Mouse (Mus musculus): ENCODE measurements around the gene Manbal.

Manbal gene

DNA sequence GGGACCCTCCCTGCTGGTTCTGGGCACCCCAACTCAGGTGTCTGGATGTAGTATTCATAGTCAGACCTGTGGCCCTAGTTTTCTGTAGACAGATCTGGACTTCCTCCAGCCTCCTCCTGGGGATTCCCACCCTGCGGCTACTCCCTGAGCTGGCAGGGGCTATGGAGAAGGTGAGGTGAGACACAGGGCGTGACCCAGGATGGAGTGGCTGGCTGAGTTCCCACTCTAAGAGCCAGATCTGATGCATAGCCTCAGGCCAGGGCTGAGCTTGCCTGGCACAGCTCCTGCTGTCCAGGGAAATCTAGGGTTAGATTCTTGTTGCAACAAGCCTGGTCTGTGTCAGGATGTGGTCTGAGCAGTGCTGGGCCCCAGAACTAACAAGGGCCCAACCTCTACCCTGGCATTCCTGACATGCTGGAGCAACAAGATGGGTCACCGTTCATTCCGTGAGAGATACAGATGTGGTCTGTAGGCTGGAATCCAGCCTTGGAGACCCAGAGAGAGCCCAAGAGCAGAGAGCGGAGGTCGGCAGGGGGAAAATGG, 43.8 kb downstream of the Manbal start:
- no peak for DNase-seq (ENCODE audit: low spot score in 2 of 2)

DNA sequence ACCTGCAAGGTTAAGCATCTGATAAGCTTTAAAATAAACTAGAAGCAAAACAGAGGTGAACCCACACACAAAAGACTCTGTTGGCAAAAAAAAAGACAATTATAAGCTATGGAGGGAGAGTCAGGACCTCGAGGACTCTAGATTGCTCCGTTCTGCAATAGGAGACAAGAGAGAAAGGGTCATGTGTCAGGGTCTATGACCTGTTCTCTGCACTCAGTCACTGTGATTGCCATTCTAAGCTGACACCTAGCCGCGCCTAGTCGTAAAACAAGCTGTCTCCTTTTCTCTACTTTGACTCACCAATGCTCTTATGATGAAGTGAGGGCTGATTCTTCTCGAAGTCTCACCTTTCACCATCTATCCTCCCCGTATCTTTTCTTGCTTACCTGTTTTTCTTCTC, 45.1 kb downstream of the Manbal start:
- DNase-seq (ENCODE audit: low spot score in 2 of 2): no peak

DNA sequence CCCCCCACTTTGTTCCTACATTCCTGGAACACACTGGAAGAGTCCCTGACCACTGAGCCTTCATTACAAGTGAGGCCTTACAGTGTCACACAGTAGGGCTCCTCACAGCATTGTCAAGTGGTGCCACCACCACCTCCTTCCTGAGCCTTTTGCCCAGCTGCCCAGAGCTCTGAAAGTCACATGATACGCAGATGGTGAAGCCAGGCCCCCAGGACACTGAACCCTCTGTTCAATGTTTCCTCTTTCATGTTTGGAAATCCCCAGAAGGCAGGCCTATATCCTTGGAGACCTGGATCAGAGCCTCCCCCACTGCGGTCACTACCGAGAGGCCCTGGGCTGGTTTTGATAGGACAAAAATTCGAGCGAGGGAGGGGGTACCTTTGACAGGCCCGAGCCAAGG, 49.8 kb downstream of the Manbal start:
- no peak for DNase-seq (ENCODE audit: low spot score in 2 of 2)

DNA sequence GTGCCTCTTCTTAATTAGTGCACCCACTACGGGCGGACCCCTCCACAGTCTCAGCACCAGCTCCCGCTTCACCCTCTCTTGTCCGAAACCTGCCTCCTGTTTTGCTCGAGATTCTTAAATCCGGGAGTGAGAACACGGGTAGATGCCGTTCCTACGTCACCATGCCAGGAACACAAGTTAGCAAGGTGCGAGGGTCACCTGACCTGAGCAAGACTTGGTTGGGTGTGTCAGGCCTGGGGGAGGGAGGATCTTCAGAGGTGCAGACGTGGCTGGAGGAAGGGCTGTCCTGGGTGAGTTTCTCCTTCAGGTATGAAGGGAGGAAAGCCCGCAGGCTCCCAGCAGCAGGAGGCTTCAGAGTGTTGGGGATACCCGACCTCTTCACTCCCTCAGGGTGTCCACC, 50.8 kb downstream of the Manbal start, which contains the start of gene Src:
TSS of gene Src (plus strand) at position 239 of the 400 bp plus-strand sequence.
- DNase-seq (ENCODE audit: low spot score in 2 of 2): no peak

DNA sequence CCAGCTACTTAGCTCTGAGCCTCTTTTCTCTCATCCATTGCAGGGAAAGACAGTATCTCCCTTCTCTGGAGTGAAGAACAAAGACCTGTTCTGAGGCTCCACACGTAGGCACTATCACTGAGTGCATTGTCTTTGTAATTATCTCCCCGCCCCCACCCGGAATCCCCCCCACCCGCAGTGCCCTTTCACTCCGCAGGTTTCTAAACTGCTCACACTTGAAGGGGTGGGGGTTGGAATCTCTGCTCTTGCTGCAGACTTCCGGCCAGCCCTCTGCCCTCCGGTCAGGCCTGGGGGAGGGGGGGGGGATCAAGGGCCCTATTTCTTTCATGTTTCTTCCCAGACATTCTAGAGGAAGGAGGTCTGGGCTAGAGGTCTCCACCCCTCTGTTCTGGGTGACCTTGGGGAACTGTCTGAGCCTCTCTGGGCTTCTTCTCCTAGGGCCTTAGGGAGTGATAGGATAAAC, 51.2 kb downstream of the Manbal start:
- DNase-seq (ENCODE audit: low spot score in 2 of 2): no peak

DNA sequence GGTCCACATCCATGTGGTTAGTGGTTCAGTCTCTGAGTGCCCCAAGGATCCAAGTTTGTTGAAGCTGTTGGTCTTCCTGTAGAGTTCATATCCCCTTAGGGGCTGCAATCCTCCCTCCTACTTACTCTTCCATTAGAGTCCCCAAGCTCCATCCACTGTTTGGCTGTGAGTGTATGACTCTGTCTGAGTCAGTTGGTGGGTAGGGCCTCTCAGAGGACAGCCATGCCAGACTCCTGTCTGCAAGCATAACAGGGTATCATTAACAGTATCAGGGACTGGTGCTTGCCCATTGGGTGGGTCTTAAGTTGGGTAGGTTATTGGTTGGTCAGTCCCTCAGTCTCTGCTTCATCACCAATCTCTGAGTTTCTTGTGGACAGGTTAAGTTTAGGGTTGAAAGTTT, 52.1 kb downstream of the Manbal start:
- no peak for DNase-seq (ENCODE audit: low spot score in 2 of 2)

DNA sequence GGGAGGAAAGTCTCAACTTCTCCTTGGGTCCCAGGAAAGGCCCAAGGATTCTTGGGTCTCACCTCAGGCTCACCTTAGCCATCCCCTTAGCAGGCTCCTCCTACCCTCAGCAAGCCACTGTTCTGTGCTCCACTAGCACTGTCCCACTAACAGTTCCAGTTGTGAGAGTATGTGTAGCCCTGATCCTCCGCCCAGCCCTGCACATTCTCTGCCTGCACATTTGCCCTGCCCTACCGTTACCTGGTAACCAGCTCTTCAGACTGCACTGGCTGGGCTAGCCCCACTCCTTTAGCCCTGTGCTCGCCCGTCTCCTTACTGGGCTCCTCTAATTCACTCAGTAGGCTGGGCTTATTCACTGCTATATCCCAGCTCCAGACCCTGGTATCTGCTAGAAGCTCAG, 53.0 kb downstream of the Manbal start:
- no peak for DNase-seq (ENCODE audit: low spot score in 2 of 2)

DNA sequence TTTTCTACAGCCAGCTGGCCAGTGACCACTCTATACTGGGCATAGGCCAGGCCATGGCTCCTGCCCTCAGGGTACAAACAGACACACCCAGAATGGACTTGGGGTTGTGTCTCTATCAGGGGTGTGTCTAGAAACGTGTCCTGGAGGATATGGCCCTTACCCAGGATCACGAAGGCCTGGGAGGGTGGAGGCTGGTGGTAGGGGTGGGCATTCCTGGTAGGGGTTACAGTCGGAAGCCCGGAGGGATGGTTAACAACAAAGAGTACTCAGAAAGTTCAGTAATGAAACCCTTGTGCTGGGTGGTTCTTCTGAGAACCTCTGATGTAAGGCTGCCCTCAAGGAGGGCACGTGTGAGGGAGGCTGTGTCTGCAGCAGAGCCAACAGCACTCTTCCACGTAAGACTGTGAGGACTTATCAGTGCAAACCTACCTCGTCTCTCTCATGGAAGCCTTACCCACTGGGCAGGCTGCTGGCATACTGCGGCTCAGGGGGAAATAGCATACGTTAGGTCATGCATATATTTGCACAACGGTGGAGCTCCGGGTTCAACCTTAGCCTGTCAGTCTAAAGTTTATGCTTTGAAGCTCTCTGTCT, 54.8 kb downstream of the Manbal start:
- DNase-seq (ENCODE audit: low spot score in 2 of 2): no peak

DNA sequence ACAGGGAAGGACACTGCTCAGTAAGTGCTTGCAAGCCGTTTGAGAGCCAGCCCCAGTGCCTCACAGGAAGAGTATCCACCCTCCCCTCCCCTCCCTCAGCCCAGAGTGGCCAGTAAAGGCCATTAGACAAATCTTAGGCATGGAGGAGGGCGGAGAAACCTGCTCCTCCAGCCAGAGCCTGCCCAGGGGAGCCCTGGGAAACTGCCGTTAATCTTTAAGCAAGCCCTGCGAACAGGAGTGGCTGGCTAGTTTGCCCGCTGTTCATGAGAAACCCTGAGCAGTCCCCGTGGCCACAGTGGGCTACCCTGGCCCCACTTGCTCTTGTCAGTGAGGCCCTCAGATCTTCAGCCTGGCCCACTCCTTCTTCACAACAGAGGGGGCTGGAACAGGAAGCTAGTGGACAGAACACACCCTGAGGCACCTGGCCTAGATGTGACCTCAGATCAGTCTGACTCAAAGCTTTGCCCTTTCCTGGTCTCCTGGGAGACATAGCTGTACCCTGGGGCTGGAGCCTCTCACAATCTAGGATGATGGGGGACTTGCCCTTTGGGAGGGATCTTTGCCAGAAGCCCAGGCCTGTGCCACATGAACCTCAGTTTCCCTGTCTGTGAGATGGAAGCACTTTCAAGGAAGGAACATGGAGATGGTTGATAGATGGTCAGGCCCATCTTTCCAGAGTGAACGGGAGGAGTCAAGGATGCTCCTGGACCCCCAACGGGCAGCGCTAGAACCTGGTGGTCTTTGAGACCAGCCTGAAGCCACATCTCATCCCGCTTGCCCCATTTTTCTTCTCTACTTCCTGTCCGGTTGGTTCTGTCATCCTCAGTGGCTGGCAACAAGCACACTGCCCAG, 55.7 kb downstream of the Manbal start:
- no peak for DNase-seq (ENCODE audit: low spot score in 2 of 2)

DNA sequence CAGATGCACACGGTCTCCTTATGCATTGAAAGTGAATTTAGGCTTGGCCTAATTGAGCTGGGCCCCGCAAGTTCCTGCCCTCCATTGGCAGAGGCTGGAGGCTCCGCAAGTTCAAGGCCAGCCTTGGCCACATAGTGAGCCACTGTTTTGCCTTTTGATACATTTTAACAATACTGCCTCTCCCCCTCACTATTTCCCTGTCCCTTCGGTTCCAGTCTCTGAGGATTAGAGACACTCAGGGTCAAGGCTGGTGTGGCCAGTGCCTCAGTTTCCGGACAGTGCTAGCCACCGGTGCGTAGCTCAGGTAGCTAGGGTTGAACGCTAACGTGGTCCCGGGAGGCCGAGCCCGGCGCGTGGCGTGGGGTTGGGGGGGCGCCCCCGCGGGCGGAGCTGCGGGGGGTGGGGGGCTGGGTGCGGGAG, 56.3 kb downstream of the Manbal start:
- DNase-seq (ENCODE audit: low spot score in 2 of 2): no peak

DNA sequence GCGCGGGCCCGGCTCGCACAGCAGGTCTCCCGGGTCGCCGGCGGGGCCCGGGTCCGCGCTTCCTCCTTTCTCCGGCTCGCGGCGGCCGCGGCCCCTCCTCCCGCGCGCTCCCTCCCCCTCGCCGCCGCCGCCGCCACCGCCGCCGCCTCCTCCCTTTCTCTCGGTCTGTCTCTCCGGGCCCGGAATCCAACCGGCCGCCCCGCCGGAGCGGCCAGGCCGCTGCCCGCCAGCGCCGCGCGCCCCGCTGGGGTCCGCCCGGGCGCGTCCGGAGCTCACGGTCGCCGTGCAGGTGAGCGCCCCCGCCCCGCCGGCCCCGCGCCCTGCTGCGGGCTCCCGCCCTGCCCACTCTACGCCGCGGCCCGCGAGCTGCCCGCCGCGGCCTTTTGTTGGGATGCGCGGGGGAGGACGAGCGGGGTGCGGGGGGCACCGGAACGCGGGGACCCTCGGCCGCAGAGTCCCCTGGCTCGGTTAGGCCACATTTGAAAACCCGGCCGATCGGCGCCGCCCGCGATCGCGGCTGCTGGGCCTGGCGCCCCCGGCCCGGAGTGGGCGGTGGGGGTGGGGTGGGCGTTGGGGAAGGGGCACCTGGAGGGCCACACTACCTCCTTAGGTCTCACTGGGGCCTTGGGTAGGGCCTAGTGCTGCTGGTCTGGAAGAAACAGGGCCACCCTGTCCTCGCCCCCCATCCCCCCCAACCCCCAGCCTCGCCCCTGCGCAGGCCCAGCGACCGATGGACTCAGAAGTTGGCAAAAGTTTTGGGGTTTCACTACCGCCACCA, 56.9 kb downstream of the Manbal start:
- no peak for DNase-seq (ENCODE audit: low spot score in 2 of 2)

DNA sequence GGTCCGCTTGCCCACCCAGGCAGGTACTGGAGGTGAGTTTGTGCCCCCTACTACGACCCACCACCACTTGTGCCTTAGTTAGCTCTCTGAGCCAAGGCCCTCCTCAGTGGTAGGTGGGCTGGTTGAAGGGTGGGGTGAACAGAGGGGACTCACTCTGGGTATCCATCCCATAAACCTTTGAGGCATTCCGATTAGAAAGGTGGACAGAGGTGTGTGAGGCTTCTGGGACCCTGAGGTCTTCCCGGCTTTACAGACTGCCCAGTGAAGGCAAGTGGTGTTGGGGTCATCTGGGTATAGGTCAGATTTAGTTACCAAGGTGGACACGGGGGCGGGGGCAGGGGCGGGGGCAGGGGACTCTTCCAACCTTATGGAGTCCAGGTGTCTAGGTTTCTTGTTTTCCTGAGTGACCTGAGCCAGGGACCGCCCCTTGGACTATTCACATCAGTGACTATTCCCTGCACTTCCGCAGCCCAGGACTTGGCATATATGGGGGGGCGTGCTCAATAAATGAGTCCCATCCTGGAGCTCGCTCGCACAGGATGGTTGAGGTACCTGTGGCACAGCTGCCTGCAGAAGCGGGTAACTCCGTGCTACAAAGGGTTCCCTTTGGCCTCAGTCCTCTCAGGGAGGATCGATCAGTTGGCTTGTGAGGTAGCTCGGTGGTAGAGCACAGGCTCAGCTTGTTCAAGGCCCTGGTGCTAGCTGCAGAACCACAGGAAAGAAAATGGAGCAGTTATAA, 57.7 kb downstream of the Manbal start:
- no peak for DNase-seq (ENCODE audit: low spot score in 2 of 2)

DNA sequence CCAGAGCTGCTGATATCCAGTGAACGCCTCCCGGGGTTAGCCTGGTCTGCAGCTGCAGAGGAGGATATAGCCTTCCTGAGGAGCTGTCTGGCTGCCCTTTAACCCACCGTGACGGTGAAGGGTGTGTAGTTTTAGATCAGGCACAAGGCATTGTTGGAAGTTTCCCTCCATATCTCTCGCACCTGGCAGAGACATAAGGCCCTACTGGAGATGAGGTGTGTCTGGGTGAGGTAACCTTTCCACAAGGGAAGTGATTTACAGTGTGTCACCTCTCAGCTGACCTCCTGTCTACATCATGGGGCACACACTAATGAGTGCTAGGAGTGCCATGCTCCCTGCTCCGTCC, 58.2 kb downstream of the Manbal start:
- DNase-seq (ENCODE audit: low spot score in 2 of 2): no peak

DNA sequence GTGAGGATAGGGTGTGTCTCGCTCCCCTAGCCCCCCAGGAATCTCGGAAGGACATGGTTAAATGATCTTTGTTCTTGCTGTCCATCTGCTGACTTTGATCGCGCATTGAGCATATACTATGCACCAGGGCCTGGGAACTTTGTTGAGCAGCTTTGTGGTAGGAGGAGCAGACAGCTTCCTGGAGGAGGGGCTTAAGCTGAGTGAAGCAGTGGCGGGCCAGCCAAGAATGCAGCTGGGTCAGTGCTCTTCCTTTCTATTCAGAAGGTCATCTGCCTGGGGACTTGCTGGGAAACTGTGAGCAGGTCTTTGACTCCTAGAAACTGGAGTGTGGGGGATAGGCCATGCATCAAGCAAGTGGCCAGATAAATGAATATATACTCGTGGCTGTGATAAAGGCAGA, 58.8 kb downstream of the Manbal start:
- no peak for DNase-seq (ENCODE audit: low spot score in 2 of 2)

DNA sequence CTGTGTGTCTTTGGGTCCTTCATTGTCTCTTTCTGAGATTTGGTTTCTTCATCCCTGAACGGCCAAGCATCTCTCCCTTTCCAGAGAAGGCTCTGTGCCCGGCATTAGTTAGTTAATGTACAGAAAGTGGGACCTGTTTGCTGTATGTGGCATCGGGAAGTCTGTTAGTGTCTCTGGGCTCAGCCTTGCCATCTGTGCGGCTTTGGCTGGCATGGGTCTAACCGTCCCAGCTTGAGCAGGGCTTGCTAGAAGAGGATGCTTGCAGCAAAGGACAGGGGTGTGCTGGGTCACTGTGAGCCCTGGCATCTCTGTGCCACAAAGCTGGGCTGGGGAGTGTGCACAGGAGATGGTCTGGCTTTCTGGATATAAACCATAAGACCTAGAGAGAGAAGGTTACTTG, 59.8 kb downstream of the Manbal start:
- no peak for DNase-seq (ENCODE audit: low spot score in 2 of 2)

DNA sequence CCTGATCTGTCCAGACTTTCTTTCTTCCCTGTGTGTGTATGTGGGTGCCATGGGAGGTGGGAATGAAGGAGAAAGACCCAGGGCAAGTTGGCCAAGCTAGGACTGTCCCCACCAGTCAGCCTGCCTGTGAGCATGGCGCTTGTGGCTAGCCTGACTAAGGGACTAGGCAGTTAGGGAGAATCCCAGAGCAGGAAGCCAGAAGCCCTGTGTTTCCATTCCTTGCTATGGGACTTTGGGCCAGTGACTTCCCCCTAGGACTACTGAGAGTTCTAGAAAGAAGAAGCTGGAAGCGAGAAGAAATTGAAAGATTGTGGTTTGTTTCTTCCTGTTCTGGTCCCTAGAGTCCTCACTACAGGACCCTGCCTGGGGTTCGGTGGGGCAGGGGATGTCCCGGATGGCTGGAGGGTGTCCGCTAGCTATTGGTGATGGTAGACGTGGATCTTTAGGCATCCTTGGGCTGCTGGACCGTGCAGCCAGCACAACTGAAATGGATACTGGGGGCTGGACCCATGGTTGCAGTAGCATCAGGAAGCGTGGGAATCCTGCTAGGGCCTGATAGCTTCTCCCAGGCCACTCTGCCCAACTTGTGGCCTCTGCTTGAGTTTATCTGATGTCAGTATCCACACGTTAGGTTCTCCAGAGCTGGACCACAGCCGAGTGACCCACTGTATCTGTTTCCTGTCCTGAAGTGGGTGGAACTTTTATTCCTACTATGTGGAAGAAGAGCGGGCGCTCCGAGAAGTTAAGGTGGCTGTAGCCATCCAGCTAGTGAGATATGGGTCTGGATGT, 61.2 kb downstream of the Manbal start:
- no peak for DNase-seq (ENCODE audit: low spot score in 2 of 2)

DNA sequence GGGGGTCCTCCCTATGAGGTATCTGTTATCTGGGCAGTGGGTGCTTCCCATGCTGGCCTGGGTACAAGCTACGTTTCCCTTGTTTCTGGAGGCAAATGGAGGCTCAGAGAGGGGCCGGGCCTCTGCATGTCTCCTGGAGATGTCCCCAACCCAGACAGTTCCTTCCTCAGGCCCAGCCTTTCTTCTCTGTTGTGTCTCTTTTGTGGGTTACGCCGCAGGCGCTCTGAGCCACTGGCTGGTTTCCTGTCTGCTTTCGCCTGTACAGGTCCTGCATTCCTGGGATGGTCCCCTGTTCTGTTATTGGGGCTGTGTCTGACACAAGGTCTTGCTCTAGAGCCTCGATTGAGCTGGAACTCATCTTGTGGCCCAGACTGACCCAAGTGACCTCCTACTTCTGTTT, 62.3 kb downstream of the Manbal start:
- no peak for DNase-seq (ENCODE audit: low spot score in 2 of 2)

DNA sequence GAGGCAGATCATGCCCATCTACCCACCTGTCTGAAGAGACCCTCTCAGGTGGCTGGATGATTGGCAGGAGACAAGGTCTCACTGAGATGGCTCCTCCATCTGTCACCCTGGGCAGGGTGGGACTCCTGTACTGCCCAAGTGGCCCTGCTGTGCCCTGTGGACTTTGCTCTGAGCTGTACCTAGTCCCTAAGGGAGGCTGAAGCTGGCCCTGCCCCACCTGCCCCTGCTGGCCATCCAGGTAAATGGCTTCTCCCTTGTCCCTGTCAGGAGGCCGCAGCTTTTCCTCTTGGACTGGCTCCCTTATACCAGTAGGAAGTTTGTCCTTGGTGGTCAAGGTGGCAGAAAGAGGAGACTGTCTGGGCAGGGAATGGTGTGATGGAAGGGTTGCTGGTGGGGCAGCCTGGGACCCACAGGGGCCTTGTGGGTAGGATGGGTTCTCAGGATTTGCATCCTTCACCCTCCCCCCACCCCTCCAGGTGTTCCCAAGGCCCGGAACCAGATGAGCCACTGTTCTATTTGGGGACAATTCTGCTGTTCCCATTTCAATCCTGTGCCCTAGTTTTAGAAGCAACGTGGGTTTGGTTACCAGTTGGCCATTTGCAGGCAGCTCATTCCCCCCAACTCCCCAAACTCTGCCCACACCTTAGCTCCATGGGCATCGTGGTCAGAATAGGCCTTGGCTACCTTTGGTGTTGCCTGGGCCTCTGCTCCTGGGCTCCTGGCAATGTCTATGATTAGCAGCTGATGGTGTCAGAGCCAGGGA, 63.5 kb downstream of the Manbal start:
- DNase-seq (ENCODE audit: low spot score in 2 of 2): peak in 1 of 2 experiments; percentile 62

DNA sequence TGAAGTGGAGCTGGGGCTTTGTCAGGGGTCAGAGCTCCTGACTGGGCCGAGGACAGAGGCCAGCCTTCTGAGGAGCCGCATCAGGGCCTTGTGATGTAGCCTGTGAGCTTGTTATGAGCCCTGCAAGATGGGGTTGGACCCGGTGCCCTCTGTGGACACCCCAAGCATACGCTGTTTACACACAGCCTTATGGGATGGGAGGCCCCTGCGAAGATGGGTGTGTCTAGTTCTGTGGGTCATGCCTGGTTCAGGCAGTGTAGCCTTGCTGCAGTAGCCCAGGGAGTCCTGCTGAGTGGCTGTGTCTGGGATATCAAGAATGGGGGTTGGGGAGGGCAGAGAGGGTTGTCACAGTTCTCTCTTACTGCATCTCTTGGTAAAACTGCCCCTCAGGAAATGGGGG, 64.5 kb downstream of the Manbal start:
- no peak for DNase-seq (ENCODE audit: low spot score in 2 of 2)

DNA sequence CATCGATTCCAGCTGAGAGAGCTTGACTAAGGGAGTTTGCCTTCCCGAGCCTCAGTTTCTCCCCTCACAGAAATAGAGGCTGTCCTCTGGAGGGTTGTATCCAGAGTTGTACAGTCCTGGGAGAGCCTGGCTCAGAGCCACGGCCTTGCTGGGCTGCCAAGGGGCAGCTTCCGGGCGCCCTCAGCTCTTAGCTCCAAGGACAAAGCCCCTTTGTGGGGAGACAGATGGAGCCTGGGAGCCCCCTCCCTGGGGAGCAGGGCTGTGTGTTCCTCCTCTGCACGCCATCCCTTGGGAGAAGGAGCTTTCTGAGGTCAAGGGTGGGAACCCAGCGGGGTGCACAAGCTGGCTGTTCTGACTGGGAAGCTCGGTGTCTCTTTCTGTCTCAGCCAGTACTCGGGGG, 65.1 kb downstream of the Manbal start:
- no peak for DNase-seq (ENCODE audit: low spot score in 2 of 2)
